Mouse (Mus musculus) forebrain, embryonic 13.5 days (tissue): ENCODE measurements at regions not wholly inside any gene's neighbourhood (a gene's known extent, or its start where the extent isn't known, plus 50 kb on each side); places are given as distances from the start of the nearest gene placed in this dataset.

Experiments
- ATAC-seq: fragments of 200-750 bp; cut with Nextera tagmentation; 2 replicates; pipeline ENCODE4 v1.8.0; 2017
- H3K27ac ChIP-seq: fragments of 300-500 bp; sonication (generic); 2 replicates; pipeline ENCODE4 v1.5.1; 2015; ENCODE audit warnings: inconsistent platforms, mild to moderate bottlenecking, moderate library complexity
- H3K27me3 ChIP-seq: fragments of 300-500 bp; sonication (generic); 2 replicates; pipeline ENCODE4 v1.6.1; 2015; ENCODE audit warnings: mild to moderate bottlenecking, inconsistent platforms
- H3K36me3 ChIP-seq: fragments of 300-500 bp; sonication (generic); 2 replicates; pipeline ENCODE4 v1.6.1; 2015; ENCODE audit warnings: mild to moderate bottlenecking, inconsistent platforms; ENCODE audit not compliant: poor library complexity, severe bottlenecking
- H3K4me1 ChIP-seq: fragments of 300-500 bp; sonication (generic); 2 replicates; pipeline ENCODE4 v1.6.1; 2015; ENCODE audit warnings: inconsistent platforms
- H3K4me2 ChIP-seq: fragments of 300-500 bp; sonication (generic); 2 replicates; pipeline ENCODE4 v1.6.1; 2015; ENCODE audit warnings: inconsistent platforms, mild to moderate bottlenecking, moderate library complexity
- H3K4me3 ChIP-seq: fragments of 300-500 bp; sonication (generic); 2 replicates; pipeline ENCODE4 v1.5.1; 2015; ENCODE audit warnings: mild to moderate bottlenecking, inconsistent platforms
- H3K9ac ChIP-seq: fragments of 300-500 bp; sonication (generic); 2 replicates; pipeline ENCODE4 v1.6.1; 2015; ENCODE audit warnings: mild to moderate bottlenecking, inconsistent platforms
- H3K9me3 ChIP-seq: fragments of 300-500 bp; sonication (generic); replicated peaks from 2 replicates; pipeline ENCODE4 v1.6.1; 2016; ENCODE audit warnings: inconsistent platforms
- WGBS: fragments of 180-500 bp; shearing (Covaris S2); methylation state at CpG from one replicate; pipeline ENCODE4 v1.1.7; 2015; 5-methylcytosine and 5-hydroxymethylcytosine counted together

DNA sequence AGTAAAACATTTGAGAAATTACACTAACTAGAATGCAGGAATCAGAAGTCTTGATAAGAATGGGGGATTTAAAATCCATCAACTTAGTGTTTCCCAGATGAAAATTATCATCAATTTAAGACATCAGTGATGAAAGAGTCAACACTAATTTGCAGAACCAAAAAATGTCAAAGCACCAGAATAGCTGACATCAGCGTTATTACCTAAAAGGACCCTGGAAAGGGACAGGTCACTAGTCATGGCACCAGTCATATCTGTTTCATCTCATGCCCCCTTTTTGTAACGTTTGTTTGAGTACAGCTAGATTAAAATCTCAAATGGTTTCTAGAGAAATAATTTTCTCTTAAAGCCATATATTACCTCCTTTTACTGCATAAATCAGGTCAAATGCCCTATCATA is 1638.7 kb downstream of the Grik2 start:
- 91% methylated on average over 2 of the region's 2 CpGs for WGBS

DNA sequence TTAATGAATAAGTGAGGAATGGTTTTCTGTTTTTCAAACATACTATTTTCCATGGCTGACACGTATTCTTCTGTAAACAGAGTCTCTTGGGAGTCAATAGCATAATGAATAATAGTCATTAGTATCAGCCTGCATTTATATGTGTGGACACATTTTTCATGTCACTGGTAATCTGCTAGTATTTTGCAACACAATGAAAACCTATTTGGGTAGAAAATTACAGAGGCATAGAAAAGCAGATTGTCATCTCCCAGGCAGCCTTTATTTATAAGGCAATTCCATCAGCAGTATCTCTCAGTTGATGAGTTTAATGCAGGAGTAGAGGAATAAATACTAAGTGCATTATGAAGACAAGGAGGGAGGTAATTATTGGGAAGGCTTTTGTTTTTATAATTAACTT is 1652.9 kb downstream of the Grik2 start:
- no peak overlapping the region for H3K9ac ChIP-seq
- no peaks in the 10 kb centered on the region for H3K27me3 ChIP-seq
- no peak overlapping the region for H3K4me2 ChIP-seq
- 20% methylated on average over 1 of the region's 1 CpGs for WGBS
- H3K9me3 ChIP-seq = no peaks in the 10 kb centered on the region
- peak; percentile 68; the same call in 1 of the 2 replicates for ATAC-seq
- no peak overlapping the region for H3K27ac ChIP-seq
- no peaks in the 10 kb centered on the region for H3K36me3 ChIP-seq
- H3K4me3 ChIP-seq = no peak overlapping the region
- no peaks in the 10 kb centered on the region for H3K4me1 ChIP-seq

More for the DNA sequence above, 1638.7 kb downstream of the Grik2 start:
- no peaks in the 10 kb centered on the region for H3K4me1 ChIP-seq
- no peak overlapping the region for H3K9ac ChIP-seq
- H3K4me3 ChIP-seq = no peak overlapping the region
- H3K4me2 ChIP-seq = no peak overlapping the region
- no peak overlapping the region for H3K27ac ChIP-seq
- no peak for ATAC-seq
- no peaks in the 10 kb centered on the region for H3K9me3 ChIP-seq
- no peaks in the 10 kb centered on the region for H3K36me3 ChIP-seq
- H3K27me3 ChIP-seq = no peaks in the 10 kb centered on the region
